Mouse (Mus musculus) limb, embryonic 15.5 days (tissue): ENCODE measurements around the gene Ppfia2. TPM values are rescaled to one million over a fixed set of nuclear protein-coding genes. Genes with fewer than 3 reads are reported as not detected.

ENCODE experiments used
- ATAC-seq: fragments of 200-750 bp; cut with Nextera tagmentation; 2 replicates; pipeline ENCODE4 v1.8.0; 2017; ENCODE audit warnings: low read depth, moderate TSS enrichment; ENCODE audit not compliant: insufficient number of reproducible peaks, low FRiP score, low TSS enrichment
- H3K27ac ChIP-seq: fragments of 300-500 bp; sonication (generic); 2 replicates; pipeline ENCODE4 v1.5.1; 2015; ENCODE audit warnings: moderate library complexity, mild to moderate bottlenecking, inconsistent platforms
- H3K27me3 ChIP-seq: fragments of 300-500 bp; sonication (generic); 2 replicates; pipeline ENCODE4 v1.6.1; 2015; ENCODE audit warnings: inconsistent platforms
- H3K36me3 ChIP-seq: fragments of 300-500 bp; sonication (generic); 2 replicates; pipeline ENCODE4 v1.6.1; 2015; ENCODE audit warnings: inconsistent platforms
- H3K4me1 ChIP-seq: fragments of 300-500 bp; sonication (generic); 2 replicates; pipeline ENCODE4 v1.6.1; 2015; ENCODE audit warnings: inconsistent platforms
- H3K4me2 ChIP-seq: fragments of 300-500 bp; sonication (generic); 2 replicates; pipeline ENCODE4 v1.6.1; 2015; ENCODE audit warnings: mild to moderate bottlenecking, inconsistent platforms
- H3K4me3 ChIP-seq: fragments of 300-500 bp; sonication (generic); 2 replicates; pipeline ENCODE4 v1.5.1; 2015; ENCODE audit warnings: mild to moderate bottlenecking, inconsistent platforms
- H3K9ac ChIP-seq: fragments of 300-500 bp; sonication (generic); 2 replicates; pipeline ENCODE4 v1.6.1; 2015; ENCODE audit warnings: inconsistent platforms
- H3K9me3 ChIP-seq: fragments of 300-500 bp; sonication (generic); 2 replicates; pipeline ENCODE4 v1.6.1; 2016; ENCODE audit warnings: inconsistent platforms
- WGBS: fragments of 180-500 bp; shearing (Covaris S2); methylation state at CpG from one replicate; pipeline ENCODE4 v1.1.7; 2015; 5-methylcytosine and 5-hydroxymethylcytosine counted together
- polyA plus RNA-seq: library from polyadenylated mRNA; unstranded; fragments of >200 nt; fragmentation: Nextera tagmentation; extraction: Ambion mirVana; gene quantifications from 2 replicates; pipeline ENCODE4 v1.2.1, GENCODE M21; 2015

The Ppfia2 gene
- polyA plus RNA-seq, 1 experiment from 2014 or later: 0.70 TPM

- Histone ChIP-seq H3K4me3 (no peak overlapping the region), H3K4me1 (no peaks in the 10 kb centered on the region), H3K27me3 (no peaks in the 10 kb centered on the region), H3K36me3 (no peaks in the 10 kb centered on the region), H3K9me3 (no peaks in the 10 kb centered on the region), H3K9ac (no peak overlapping the region), H3K27ac (no peak overlapping the region), H3K4me2 (no peak overlapping the region)
- no peak for ATAC-seq
- WGBS: 80% methylated on average over 2 of the region's 2 CpGs
Observed at GRCm38 (mm10) chr10:106719936-106720335, 249.8 kb downstream of the Ppfia2 start.

- Histone ChIP-seq H3K27ac (no peak overlapping the region), H3K4me1 (no peaks in the 10 kb centered on the region), H3K27me3 (no peaks in the 10 kb centered on the region), H3K4me2 (no peak overlapping the region), H3K36me3 (no peaks in the 10 kb centered on the region), H3K9me3 (no peaks in the 10 kb centered on the region), H3K4me3 (no peak overlapping the region), H3K9ac (no peak overlapping the region)
- ATAC-seq: no peak
- 63% methylated on average over 2 of the region's 2 CpGs for WGBS
Observed at GRCm38 (mm10) chr10:106732265-106732664, 262.1 kb downstream of the Ppfia2 start.

- Histone ChIP-seq H3K4me1 (no peaks in the 10 kb centered on the region), H3K27ac (no peak overlapping the region), H3K4me2 (no peak overlapping the region), H3K4me3 (no peak overlapping the region), H3K9ac (no peak overlapping the region), H3K9me3 (no peaks in the 10 kb centered on the region), H3K36me3 (no peaks in the 10 kb centered on the region), H3K27me3 (no peaks in the 10 kb centered on the region)
- 74% methylated on average over 4 of the region's 4 CpGs for WGBS
- ATAC-seq: no peak
Observed at GRCm38 (mm10) chr10:106736230-106737063, 266.3 kb downstream of the Ppfia2 start.

GRCm38 (mm10) chr10:106738190-106738589 is 268.1 kb downstream of the Ppfia2 start:
- no peaks in the 10 kb centered on the region for H3K36me3 ChIP-seq
- H3K27ac ChIP-seq: no peak overlapping the region
- no peaks in the 10 kb centered on the region for H3K9me3 ChIP-seq
- 82% methylated on average over 3 of the region's 3 CpGs for WGBS
- no peak overlapping the region for H3K4me3 ChIP-seq
- H3K4me2 ChIP-seq: no peak overlapping the region
- no peak for ATAC-seq
- H3K27me3 ChIP-seq: no peaks in the 10 kb centered on the region
- no peak overlapping the region for H3K9ac ChIP-seq
- H3K4me1 ChIP-seq: no peaks in the 10 kb centered on the region

- Histone ChIP-seq H3K9me3 (no peaks in the 10 kb centered on the region), H3K4me3 (no peak overlapping the region), H3K4me2 (no peak overlapping the region), H3K9ac (no peak overlapping the region), H3K4me1 (no peaks in the 10 kb centered on the region), H3K27me3 (no peaks in the 10 kb centered on the region), H3K36me3 (no peaks in the 10 kb centered on the region), H3K27ac (no peak overlapping the region)
- ATAC-seq: no peak
Observed at GRCm38 (mm10) chr10:106744966-106745365, 274.8 kb downstream of the Ppfia2 start.

GRCm38 (mm10) chr10:106761061-106761460 is 290.9 kb downstream of the Ppfia2 start:
- ATAC-seq: no peak
- Histone ChIP-seq H3K4me2 (no peak overlapping the region), H3K4me1 (no peaks in the 10 kb centered on the region), H3K36me3 (no peaks in the 10 kb centered on the region), H3K4me3 (no peak overlapping the region), H3K27ac (no peak overlapping the region), H3K9me3 (no peaks in the 10 kb centered on the region), H3K27me3 (no peaks in the 10 kb centered on the region), H3K9ac (no peak overlapping the region)
- 81% methylated on average over 6 of the region's 6 CpGs for WGBS

GRCm38 (mm10) chr10:106763785-106764184 is 293.6 kb downstream of the Ppfia2 start:
- H3K4me3 ChIP-seq: no peak overlapping the region
- H3K27ac ChIP-seq: no peak overlapping the region
- WGBS: 65% methylated on average over 7 of the region's 7 CpGs
- H3K27me3 ChIP-seq: no peaks in the 10 kb centered on the region
- no peak for ATAC-seq
- H3K4me2 ChIP-seq: no peak overlapping the region
- no peaks in the 10 kb centered on the region for H3K36me3 ChIP-seq
- H3K9me3 ChIP-seq: no peaks in the 10 kb centered on the region
- H3K9ac ChIP-seq: no peak overlapping the region
- no peaks in the 10 kb centered on the region for H3K4me1 ChIP-seq

GRCm38 (mm10) chr10:106775571-106775970 is 305.4 kb downstream of the Ppfia2 start:
- H3K4me1 ChIP-seq: no peaks in the 10 kb centered on the region
- H3K9me3 ChIP-seq: no peaks in the 10 kb centered on the region
- H3K27me3 ChIP-seq: no peaks in the 10 kb centered on the region
- no peak overlapping the region for H3K27ac ChIP-seq
- no peak for ATAC-seq
- no peak overlapping the region for H3K4me3 ChIP-seq
- no peaks in the 10 kb centered on the region for H3K36me3 ChIP-seq
- no peak overlapping the region for H3K9ac ChIP-seq
- no peak overlapping the region for H3K4me2 ChIP-seq
- WGBS: 68% methylated on average over 1 of the region's 1 CpGs

- Histone ChIP-seq H3K27ac (no peak overlapping the region), H3K4me2 (no peak overlapping the region), H3K9me3 (no peaks in the 10 kb centered on the region), H3K27me3 (no peaks in the 10 kb centered on the region), H3K4me3 (no peak overlapping the region), H3K4me1 (no peaks in the 10 kb centered on the region), H3K9ac (no peak overlapping the region), H3K36me3 (no peaks in the 10 kb centered on the region)
- WGBS: 57% methylated on average over 2 of the region's 2 CpGs
- no peak for ATAC-seq
Observed at GRCm38 (mm10) chr10:106815447-106815846, 345.3 kb downstream of the Ppfia2 start.

- Histone ChIP-seq H3K27ac (no peak overlapping the region), H3K9ac (no peak overlapping the region), H3K9me3 (no peaks in the 10 kb centered on the region), H3K4me1 (no peaks in the 10 kb centered on the region), H3K36me3 (no peaks in the 10 kb centered on the region), H3K4me2 (no peak overlapping the region), H3K27me3 (no peaks in the 10 kb centered on the region), H3K4me3 (no peak overlapping the region)
- 67% methylated on average over 4 of the region's 4 CpGs for WGBS
- ATAC-seq: no peak
Observed at GRCm38 (mm10) chr10:106818381-106818780, 348.2 kb downstream of the Ppfia2 start.

- no peak overlapping the region for H3K4me3 ChIP-seq
- no peak overlapping the region for H3K27ac ChIP-seq
- no peaks in the 10 kb centered on the region for H3K9me3 ChIP-seq
- no peaks in the 10 kb centered on the region for H3K36me3 ChIP-seq
- H3K4me1 ChIP-seq: no peaks in the 10 kb centered on the region
- H3K27me3 ChIP-seq: no peaks in the 10 kb centered on the region
- WGBS: 96% methylated on average over 1 of the region's 1 CpGs
- no peak overlapping the region for H3K9ac ChIP-seq
- no peak for ATAC-seq
- no peak overlapping the region for H3K4me2 ChIP-seq
Observed at GRCm38 (mm10) chr10:106824215-106824614, 354.1 kb downstream of the Ppfia2 start.

GRCm38 (mm10) chr10:106838476-106838875 is 368.3 kb downstream of the Ppfia2 start:
- no peak for ATAC-seq
- 74% methylated on average over 1 of the region's 1 CpGs for WGBS

GRCm38 (mm10) chr10:106858106-106858505 is 388.0 kb downstream of the Ppfia2 start:
- H3K36me3 ChIP-seq: no peaks in the 10 kb centered on the region
- H3K4me3 ChIP-seq: no peak overlapping the region
- no peaks in the 10 kb centered on the region for H3K27me3 ChIP-seq
- ATAC-seq: no peak
- H3K4me1 ChIP-seq: no peaks in the 10 kb centered on the region
- no peak overlapping the region for H3K9ac ChIP-seq
- WGBS: 76% methylated on average over 6 of the region's 6 CpGs
- no peak overlapping the region for H3K27ac ChIP-seq
- H3K9me3 ChIP-seq: no peaks in the 10 kb centered on the region
- H3K4me2 ChIP-seq: no peak overlapping the region

More at GRCm38 (mm10) chr10:106838476-106838875, 368.3 kb downstream of the Ppfia2 start:
- no peak overlapping the region for H3K4me2 ChIP-seq
- H3K4me1 ChIP-seq: no peaks in the 10 kb centered on the region
- no peak overlapping the region for H3K27ac ChIP-seq
- H3K4me3 ChIP-seq: no peak overlapping the region
- no peaks in the 10 kb centered on the region for H3K36me3 ChIP-seq
- no peaks in the 10 kb centered on the region for H3K27me3 ChIP-seq
- H3K9me3 ChIP-seq: no peaks in the 10 kb centered on the region
- H3K9ac ChIP-seq: no peak overlapping the region
